Mouse (Mus musculus): Measurements from ENCODE around the gene Rnf152. TPM values are rescaled to one million over a fixed set of nuclear protein-coding genes. Genes with fewer than 3 reads are reported as not detected.

Gene Rnf152
- under 1 TPM; 0.40 to 0.49 TPM for total RNA-seq (2023)

GRCm38 (mm10) chr1:105356291-105357011 is at the start of gene Rnf152:
Gene Rnf152, minus strand, starts transcription at chr1:105356710.

Data from neutrophil, adult 59 days (primary cell).